Mouse (Mus musculus) layer of hippocampus, adult 2 months (tissue): ENCODE measurements around the gene Lama4. TPM values are rescaled to one million over a fixed set of nuclear protein-coding genes. Genes with fewer than 3 reads are reported as not detected.

ENCODE experiments used
- DNase-seq, 2 experiments: peaks; one replicate each; pipeline ENCODE4 v3.0.0; 2022; ENCODE audit warnings: low spot score in 2 of 2
- H3K27ac ChIP-seq: fragments of 200-600 bp; 2 replicates; pipeline ENCODE4 v1.8.1; 2022
- H3K4me3 ChIP-seq: fragments of 200-600 bp; 2 replicates; pipeline ENCODE4 v1.8.1; 2022; ENCODE audit warnings: mild to moderate bottlenecking
- CTCF ChIP-seq: fragments of 200-600 bp; conservative IDR thresholded peaks from 2 replicates; pipeline ENCODE4 v1.8.1; 2022; ENCODE audit warnings: antibody characterized with exemption, mild to moderate bottlenecking, moderate library complexity
- long read RNA-seq, 2 experiments: library from polyadenylated mRNA; stranded (forward); transcript quantifications; one replicate each; pipeline ENCODE4 v2.0.0; 2021; ENCODE audit warnings: borderline mapping rate in 2 of 2
- total RNA-seq, 2 experiments: library from RNA; stranded (reverse); gene quantifications; 2 replicates each; pipeline ENCODE4 v1.2.3; 2021

Gene Lama4
- 1 to 10 TPM; 3.6 to 3.9 TPM for total RNA-seq
- long read RNA-seq, experiment 1: 0 reads
- long read RNA-seq, experiment 2: 0 reads

DNA sequence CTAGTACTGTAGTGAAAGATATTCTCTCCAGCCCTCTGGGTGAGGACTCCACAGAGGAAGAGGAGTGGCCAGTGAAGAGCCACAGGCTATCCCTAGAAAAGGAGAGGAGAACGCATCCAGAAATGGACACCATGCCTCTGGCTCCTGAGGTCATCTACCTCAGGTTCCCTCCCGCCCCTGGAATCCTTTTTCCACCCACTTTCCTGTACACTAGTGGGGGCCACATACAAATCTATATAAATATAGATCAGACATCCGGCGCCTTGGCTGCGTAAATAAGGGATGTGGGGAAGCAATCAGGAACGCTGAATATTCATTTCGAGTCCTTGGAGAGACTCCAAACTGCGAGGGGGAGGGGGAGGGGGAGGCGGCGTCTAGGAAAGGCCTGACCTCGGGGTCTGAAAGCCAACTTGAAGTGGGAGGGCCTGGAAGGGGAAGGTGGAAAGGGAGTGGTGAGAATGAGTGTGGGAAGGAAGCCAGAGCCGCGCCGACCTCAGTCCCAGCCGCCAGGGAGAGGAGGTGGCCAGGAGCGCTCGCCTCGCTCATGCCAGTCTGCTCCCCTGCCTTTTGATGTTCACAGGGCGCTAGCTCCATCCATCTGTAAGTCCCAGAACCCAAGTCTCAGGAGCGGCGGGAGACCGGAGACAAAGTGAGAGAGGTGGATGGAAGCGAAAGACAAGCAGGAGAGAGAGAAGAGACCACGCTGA is at the start of gene Lama4:
Gene Lama4, plus strand, starts transcription at position 441 of the 707 bp plus-strand sequence.
- peak within 1 kb of the TSS; percentile 68 for H3K27ac ChIP-seq
- no peak for DNase-seq
- H3K4me3 ChIP-seq: peak within 1 kb of the TSS; percentile 56
- peak; percentile 8 for TF ChIP-seq CTCF

- no peak overlapping the region for H3K27ac ChIP-seq
- no peak for TF ChIP-seq CTCF
- H3K4me3 ChIP-seq: no peak overlapping the region
- no peak for DNase-seq
These were observed 49.2 kb upstream of the Lama4 start for GRCm38 (mm10) chr10:38916027-38916617.

DNA sequence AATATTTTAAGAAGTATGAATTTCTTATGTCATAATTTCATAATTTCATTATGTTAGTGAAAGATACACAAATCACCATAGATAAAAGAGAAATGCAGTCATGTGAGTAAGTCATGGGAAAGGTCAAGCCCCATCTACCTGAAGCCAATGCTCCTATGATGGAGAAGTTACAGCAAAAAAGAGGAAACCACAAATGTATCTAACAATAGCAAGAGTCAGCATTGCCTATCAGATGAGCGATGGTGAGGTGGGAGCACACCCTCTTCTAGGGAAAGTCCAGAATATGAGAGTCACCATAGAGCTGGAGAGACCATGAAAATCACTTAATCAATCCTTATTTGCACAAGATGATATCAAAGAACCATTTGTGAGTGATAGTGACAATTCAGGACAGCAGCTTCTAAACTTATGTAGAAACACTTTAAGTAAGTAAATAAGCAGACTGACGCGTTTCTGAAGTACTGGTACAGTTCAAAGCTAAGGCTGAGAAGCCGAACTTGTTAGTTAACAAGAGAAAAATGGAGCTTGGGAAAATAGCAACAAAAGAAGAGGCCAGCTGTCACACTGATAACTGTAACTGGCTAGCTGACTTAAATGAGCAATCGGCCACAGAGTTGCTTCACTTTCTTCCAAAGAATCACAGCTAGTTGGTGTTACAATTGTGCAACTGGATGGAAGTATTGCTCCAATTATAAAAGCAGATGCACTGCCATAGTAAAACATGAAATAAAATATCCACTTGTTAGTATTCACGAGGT is 36.2 kb upstream of the Lama4 start:
- DNase-seq: no peak
- TF ChIP-seq CTCF: no peak
- Histone ChIP-seq H3K27ac (no peak overlapping the region), H3K4me3 (no peak overlapping the region)

GRCm38 (mm10) chr10:38944701-38945100 is 20.6 kb upstream of the Lama4 start:
- no peak for DNase-seq
- Histone ChIP-seq H3K4me3 (no peak overlapping the region), H3K27ac (no peak overlapping the region)
- no peak for TF ChIP-seq CTCF

GRCm38 (mm10) chr10:38961920-38962319 is 3.4 kb upstream of the Lama4 start:
- DNase-seq: no peak
- H3K4me3 ChIP-seq: no peak overlapping the region
- H3K27ac ChIP-seq: no peak overlapping the region
- TF ChIP-seq CTCF: no peak

DNA sequence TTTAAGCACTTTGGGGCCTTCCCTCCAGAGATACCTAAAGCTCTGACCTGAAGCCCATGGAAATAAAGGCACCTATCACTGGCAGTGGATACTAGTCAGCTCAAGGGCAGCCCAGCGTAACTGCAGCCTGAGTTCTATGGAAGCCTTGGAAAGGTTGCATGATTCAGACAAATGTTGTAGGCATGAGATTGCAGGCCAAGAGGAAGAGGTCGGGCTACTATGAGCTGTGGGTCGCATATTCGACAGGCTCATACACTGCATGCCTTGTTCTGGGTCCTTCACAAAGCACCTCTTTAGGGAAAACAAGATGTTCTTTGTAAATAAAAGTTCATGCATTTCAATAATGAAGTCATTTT is 618 bp upstream of the Lama4 start:
- H3K27ac ChIP-seq: no peak overlapping the region
- H3K4me3 ChIP-seq: no peak overlapping the region; the same call in 1 of the 2 replicates
- TF ChIP-seq CTCF: no peak

GRCm38 (mm10) chr10:38965857-38966256 is 542 bp downstream of the Lama4 start:
- peak overlapping the region; percentile 56 for H3K4me3 ChIP-seq
- DNase-seq: no peak
- H3K27ac ChIP-seq: peak overlapping the region; percentile 68
- no peak for TF ChIP-seq CTCF

More for the DNA sequence above, 618 bp upstream of the Lama4 start:
- DNase-seq: no peak

DNA sequence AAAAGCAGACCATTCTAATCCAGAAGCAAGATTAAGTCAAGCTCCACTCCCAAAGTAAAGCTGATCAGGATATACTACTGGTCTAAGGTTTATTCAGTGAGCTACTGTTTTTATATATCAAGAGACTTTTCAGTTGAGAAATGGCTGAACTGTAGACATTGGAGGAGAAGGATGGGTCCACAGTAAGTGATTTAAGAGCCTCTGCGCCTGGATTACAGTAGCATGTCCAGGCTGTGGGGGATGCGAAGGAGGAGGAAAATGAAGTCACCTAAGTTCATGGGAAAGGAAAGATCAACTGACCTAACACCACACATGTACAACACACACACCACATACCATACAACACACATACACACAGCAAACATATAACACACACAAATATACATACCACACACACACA is 1.3 kb downstream of the Lama4 start:
- TF ChIP-seq CTCF: no peak
- DNase-seq: no peak
- H3K4me3 ChIP-seq: peak overlapping the region; percentile 56
- no peak overlapping the region for H3K27ac ChIP-seq

DNA sequence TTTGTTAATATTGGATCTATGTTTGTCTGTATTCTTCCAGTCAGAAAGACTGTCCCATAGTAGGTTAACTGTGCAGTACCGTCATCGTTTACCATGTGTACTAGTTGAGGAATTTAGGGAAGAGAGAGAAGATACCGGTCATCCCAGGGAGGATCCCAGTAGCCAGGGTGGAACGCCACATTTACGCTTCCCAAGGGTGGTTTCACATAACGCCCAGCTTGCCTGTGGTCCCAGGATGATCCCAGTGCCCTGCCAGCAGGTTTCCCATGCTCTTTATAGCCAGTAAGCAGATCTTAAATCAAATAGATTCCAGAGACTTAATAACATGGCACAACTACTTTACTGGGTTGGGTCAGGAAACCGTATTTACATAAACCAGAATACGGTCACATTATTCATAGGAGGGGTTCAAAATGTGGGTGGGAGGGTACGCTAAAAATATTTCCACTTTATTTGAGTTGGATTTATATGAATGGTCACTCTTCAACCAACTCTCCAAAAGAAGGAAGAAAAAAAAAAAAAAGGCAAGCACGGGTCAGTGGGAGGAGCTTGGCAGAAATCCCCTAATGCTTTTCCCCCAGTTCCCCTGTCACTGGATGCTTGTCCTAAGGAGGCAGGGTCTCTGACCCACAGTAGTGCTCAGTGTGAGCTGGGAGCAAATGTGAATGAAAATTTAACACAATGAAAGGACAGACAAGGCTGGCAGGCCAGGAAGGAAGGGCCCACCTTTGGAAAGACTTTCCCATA is 3.2 kb downstream of the Lama4 start:
- no peak for TF ChIP-seq CTCF
- Histone ChIP-seq H3K27ac (no peak overlapping the region), H3K4me3 (peak overlapping the region; percentile 26; the same call in 1 of the 2 replicates)
- DNase-seq: no peak

GRCm38 (mm10) chr10:38969543-38969942 is 4.2 kb downstream of the Lama4 start:
- Histone ChIP-seq H3K4me3 (no peak overlapping the region), H3K27ac (no peak overlapping the region)
- TF ChIP-seq CTCF: no peak
- no peak for DNase-seq

DNA sequence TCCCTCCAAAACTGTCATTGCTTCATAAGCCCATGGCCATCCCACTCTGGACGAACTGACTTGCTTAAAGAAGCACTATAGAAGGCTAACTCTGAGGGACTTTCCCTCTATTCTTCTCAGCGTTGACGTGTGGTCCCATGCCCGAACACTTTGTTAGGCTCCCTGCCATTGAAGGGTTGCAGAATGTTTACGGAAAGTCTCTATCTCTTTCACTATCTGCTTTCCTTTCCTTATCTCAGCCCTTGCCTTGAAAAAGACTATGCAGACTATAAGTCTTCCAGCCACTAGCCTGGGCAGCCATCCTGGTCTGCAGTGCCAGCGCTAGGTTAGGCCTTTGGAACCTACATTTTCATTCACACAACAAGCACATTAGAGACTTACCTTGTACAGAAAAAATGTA is 4.7 kb downstream of the Lama4 start:
- no peak for DNase-seq
- H3K4me3 ChIP-seq: no peak overlapping the region
- H3K27ac ChIP-seq: no peak overlapping the region
- no peak for TF ChIP-seq CTCF

DNA sequence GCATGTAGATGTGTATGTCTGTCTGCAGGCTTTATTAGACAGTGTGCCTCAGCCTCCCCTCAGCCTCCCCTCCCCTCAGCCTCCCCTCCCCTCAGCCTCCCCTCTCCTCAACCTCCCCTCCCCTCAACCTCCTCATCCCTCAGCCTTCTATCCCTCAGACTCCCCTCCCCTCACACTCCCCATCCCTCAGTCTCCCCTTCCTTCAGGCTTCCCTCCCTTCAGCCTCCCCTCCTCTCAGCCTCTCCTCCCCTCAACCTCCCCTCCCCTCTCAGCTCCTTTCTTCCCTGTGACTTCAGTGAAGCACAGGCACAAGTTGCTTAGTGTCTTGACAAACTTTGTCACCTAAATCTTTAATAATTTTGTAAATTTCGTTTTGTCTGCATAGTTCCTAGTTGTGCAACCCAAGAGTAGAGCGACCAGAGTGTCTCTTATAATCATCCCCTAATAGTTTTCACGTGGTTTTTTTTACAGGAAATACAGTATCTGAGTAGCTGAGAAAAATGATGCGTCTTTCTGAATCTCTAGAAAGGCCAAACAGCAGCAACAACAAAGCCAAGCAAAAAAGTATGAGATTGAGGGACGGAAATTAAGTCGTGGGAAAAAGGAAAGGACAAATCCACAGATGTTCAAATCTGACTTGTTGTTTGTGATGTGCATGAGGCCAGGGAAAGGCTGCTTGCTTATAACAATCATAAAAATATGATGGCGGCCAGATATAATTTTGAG is 7.1 kb downstream of the Lama4 start:
- Histone ChIP-seq H3K27ac (no peak overlapping the region), H3K4me3 (no peak overlapping the region)
- no peak for TF ChIP-seq CTCF
- DNase-seq: no peak
